Mouse (Mus musculus) midbrain, postnatal 0 days (tissue): ENCODE data around the gene Vps16. TPM values are rescaled to one million over a fixed set of nuclear protein-coding genes. Genes with fewer than 3 reads are reported as not detected.

Experiments used
- ATAC-seq: fragments of 200-750 bp; cut with Nextera tagmentation; 2 replicates; pipeline ENCODE4 v1.8.0; 2017; ENCODE audit warnings: moderate number of reproducible peaks, mild to moderate bottlenecking, moderate TSS enrichment, moderate library complexity; ENCODE audit not compliant: low FRiP score
- DNase-seq: peaks from one replicate; pipeline ENCODE4 v3.0.0-alpha.2; 2015; ENCODE audit warnings: low spot score
- H3K27ac ChIP-seq: fragments of 300-500 bp; sonication (generic); 2 replicates; pipeline ENCODE4 v1.5.1; 2014; ENCODE audit warnings: low read depth, mild to moderate bottlenecking, low read length, mixed read lengths
- H3K27me3 ChIP-seq: fragments of 300-500 bp; sonication (generic); 2 replicates; pipeline ENCODE4 v1.6.1; 2014; ENCODE audit warnings: low read length, control low read depth, mixed read lengths; ENCODE audit not compliant: insufficient read depth
- H3K36me3 ChIP-seq: fragments of 300-500 bp; sonication (generic); 2 replicates; pipeline ENCODE4 v1.6.1; 2014; ENCODE audit warnings: low read length, control low read depth, mixed read lengths; ENCODE audit not compliant: insufficient read depth
- H3K4me1 ChIP-seq: fragments of 300-500 bp; sonication (generic); 2 replicates; pipeline ENCODE4 v1.6.1; 2014; ENCODE audit warnings: mild to moderate bottlenecking, control low read depth, antibody characterized with exemption, low read length, mixed read lengths; ENCODE audit not compliant: insufficient read depth
- H3K4me2 ChIP-seq: fragments of 300-500 bp; sonication (generic); 2 replicates; pipeline ENCODE4 v1.6.1; 2014; ENCODE audit warnings: low read depth, mild to moderate bottlenecking, low read length, mixed read lengths; ENCODE audit not compliant: poor library complexity, severe bottlenecking
- H3K4me3 ChIP-seq: fragments of 300-500 bp; sonication (generic); 2 replicates; pipeline ENCODE4 v1.5.1; 2014; ENCODE audit warnings: low read depth, mild to moderate bottlenecking, low read length, moderate library complexity
- H3K9ac ChIP-seq: fragments of 300-500 bp; sonication (generic); replicated peaks from 2 replicates; pipeline ENCODE4 v1.6.1; 2014; ENCODE audit warnings: mild to moderate bottlenecking, low read length, moderate library complexity, mixed read lengths; ENCODE audit not compliant: poor library complexity, severe bottlenecking
- H3K9me3 ChIP-seq: fragments of 300-500 bp; sonication (generic); 2 replicates; pipeline ENCODE4 v1.6.1; 2016; ENCODE audit warnings: low read length, control low read depth
- CTCF ChIP-seq: IDR thresholded peaks from 2 replicates; pipeline ENCODE4 v1.5.1; 2016; ENCODE audit warnings: antibody characterized with exemption, mild to moderate bottlenecking
- WGBS: fragments of 180-500 bp; shearing (Covaris S2); extraction: QIAGEN DNeasy Blood & Tissue Kit; methylation state at CpG from one replicate; pipeline ENCODE4 v1.1.7; 2014; 5-methylcytosine and 5-hydroxymethylcytosine counted together
- polyA plus RNA-seq: library from polyadenylated mRNA; unstranded; fragments of >200 nt; fragmentation: Nextera tagmentation; extraction: Ambion mirVana; gene quantifications from 2 replicates; pipeline ENCODE4 v1.2.1, GENCODE M21; 2015
- total RNA-seq: library from RNA; depleted of rRNA; stranded (reverse); fragments of >200 nt; gene quantifications from 2 replicates; pipeline ENCODE4 v1.2.3, GENCODE M21; 2014

Vps16 gene
- total and polyA plus RNA-seq, 2 experiments from 2014 or later, result 81.2 to 89.9 TPM

DNA sequence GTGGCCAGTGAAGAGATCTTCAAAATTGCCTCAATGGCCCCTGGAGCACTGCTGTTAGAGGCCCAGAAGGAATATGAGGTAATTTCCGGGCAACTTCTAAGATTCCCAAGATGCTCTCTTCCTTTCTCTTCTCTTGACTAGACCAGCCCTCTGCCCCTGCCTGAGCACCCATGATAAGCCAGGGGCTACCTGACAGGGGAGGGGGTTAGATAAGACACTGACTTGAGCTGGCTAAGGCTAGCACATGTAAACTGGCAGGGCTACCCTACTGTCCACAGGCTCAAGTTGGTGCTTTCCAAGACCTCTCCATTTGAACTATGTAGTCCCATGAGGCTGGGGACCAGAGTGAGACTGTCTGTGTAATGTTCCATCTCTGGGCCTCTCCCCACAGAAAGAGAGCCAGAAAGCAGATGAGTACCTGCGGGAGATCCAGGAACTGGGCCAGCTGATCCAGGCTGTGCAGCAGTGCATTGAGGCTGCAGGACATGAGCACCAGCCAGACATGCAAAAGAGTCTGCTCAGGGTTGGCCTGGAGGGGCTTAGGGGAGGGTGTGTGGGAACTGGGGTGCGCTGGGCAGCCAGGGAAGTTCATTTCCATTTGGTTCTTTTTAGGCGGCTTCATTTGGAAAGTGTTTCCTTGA lies 15.8 kb downstream of the Vps16 start:
- Histone ChIP-seq H3K27ac (no peak overlapping the region), H3K27me3 (no peaks in the 10 kb centered on the region), H3K4me2 (no peak overlapping the region), H3K4me1 (no peaks in the 10 kb centered on the region), H3K9me3 (no peaks in the 10 kb centered on the region), H3K4me3 (no peak overlapping the region), H3K9ac (no peak overlapping the region), H3K36me3 (peaks cover 71% of the 10 kb centered on the region)
- ATAC-seq (no peak), DNase-seq (no peak)
- TF ChIP-seq CTCF, result no peak
- 94% methylated on average over 4 of the region's 4 CpGs for WGBS

GRCm38 (mm10) chr2:130442162-130442561 lies 18.0 kb downstream of the Vps16 start:
- TF ChIP-seq CTCF, result 0 out of 2 replicates have a peak, but pooled peaks have one; percentile 2
- Histone ChIP-seq H3K27me3 (no peaks in the 10 kb centered on the region), H3K9ac (no peak overlapping the region), H3K27ac (no peak overlapping the region), H3K4me3 (no peak overlapping the region), H3K9me3 (no peaks in the 10 kb centered on the region), H3K36me3 (peaks cover 68% of the 10 kb centered on the region), H3K4me1 (no peaks in the 10 kb centered on the region), H3K4me2 (no peak overlapping the region)
- no peak for ATAC-seq
- WGBS, result 69% methylated on average over 10 of the region's 10 CpGs
- DNase-seq, result no peak

GRCm38 (mm10) chr2:130448449-130448848 lies 24.3 kb downstream of the Vps16 start:
- no peaks in the 10 kb centered on the region for H3K27me3 ChIP-seq
- no peak overlapping the region for H3K4me2 ChIP-seq
- ATAC-seq (no peak), DNase-seq (no peak)
- TF ChIP-seq CTCF, result peak; percentile 41
- H3K4me3 ChIP-seq, result no peak overlapping the region
- H3K36me3 ChIP-seq, result peaks cover 10% of the 10 kb centered on the region
- H3K4me1 ChIP-seq, result peaks cover 15% of the 10 kb centered on the region
- H3K27ac ChIP-seq, result no peak overlapping the region
- H3K9ac ChIP-seq, result no peak overlapping the region
- no peaks in the 10 kb centered on the region for H3K9me3 ChIP-seq

- ATAC-seq (no peak; the same call in 1 of the 2 replicates), DNase-seq (no peak)
- H3K9me3 ChIP-seq, result no peaks in the 10 kb centered on the region
- H3K4me1 ChIP-seq, result peaks cover 15% of the 10 kb centered on the region
- H3K4me3 ChIP-seq, result peak overlapping the region; percentile 80
- peak overlapping the region; percentile 75 for H3K4me2 ChIP-seq
- 0 out of 2 replicates have a peak, but pooled peaks have one; percentile 0 for TF ChIP-seq CTCF
- no peaks in the 10 kb centered on the region for H3K27me3 ChIP-seq
- H3K36me3 ChIP-seq, result peaks cover 3% of the 10 kb centered on the region
- H3K9ac ChIP-seq, result peak overlapping the region; percentile 77; the same call in 1 of the 2 replicates
- H3K27ac ChIP-seq, result no peak overlapping the region
- WGBS, result 8% methylated on average over 17 of the region's 17 CpGs
Observed at GRCm38 (mm10) chr2:130449021-130449793, 25.1 kb downstream of the Vps16 start.

- TF ChIP-seq CTCF, result no peak
- H3K27me3 ChIP-seq, result no peaks in the 10 kb centered on the region
- peak within 1 kb of the TSS; percentile 80 for H3K4me3 ChIP-seq
- H3K36me3 ChIP-seq, result no peaks in the 10 kb centered on the region
- ATAC-seq, result peak; percentile 97
- H3K27ac ChIP-seq, result peak within 1 kb of the TSS; percentile 77
- H3K9ac ChIP-seq, result peak within 1 kb of the TSS; percentile 77
- H3K4me1 ChIP-seq, result peaks cover 15% of the 10 kb centered on the region
- H3K9me3 ChIP-seq, result no peaks in the 10 kb centered on the region
- 2% methylated on average over 33 of the region's 50 CpGs for WGBS
- H3K4me2 ChIP-seq, result peak within 1 kb of the TSS; percentile 75
- DNase-seq, result peak; percentile 93
Observed at GRCm38 (mm10) chr2:130449794-130450433, 25.8 kb downstream of the Vps16 start, which contains the start of gene Ptpra. Gene Ptpra (plus strand): TSS chr2:130450278.
